Mouse (Mus musculus) brain, adult 2 months (tissue): ENCODE measurements at regions not wholly inside any gene's neighbourhood (a gene's known extent, or its start where the extent isn't known, plus 50 kb on each side); places are given as distances from the start of the nearest gene placed in this dataset.

Source experiments
- DNase-seq: peaks from one replicate; pipeline ENCODE4 v3.0.0; 2011; ENCODE audit warnings: low read depth, low spot score

- no peak for DNase-seq
These were observed 191.4 kb upstream of the Gm9747 start for GRCm38 (mm10) chr1:82041286-82042050.

DNA sequence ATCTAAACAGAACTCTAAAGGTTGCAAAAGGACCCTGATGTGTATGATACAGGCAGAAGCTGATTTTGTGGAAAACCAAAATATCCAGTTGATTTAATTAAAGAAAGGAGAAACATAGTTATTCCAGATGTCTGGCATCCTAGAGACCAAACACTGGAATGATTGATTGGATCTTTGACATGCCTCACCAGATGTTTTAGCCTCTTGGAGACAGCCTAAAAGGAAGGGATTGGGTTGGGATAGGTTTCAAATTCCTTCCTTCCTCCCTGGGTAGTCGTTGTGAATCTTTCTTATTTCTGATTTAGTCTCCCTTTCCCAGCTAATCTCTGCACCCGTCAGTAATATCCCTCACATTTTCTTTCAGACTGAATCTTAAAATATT is 190.9 kb upstream of the Gm9747 start:
- DNase-seq: no peak

GRCm38 (mm10) chr1:82042527-82042926 is 190.4 kb upstream of the Gm9747 start:
- DNase-seq: no peak

- no peak for DNase-seq
These were observed 166.6 kb upstream of the Gm9747 start for GRCm38 (mm10) chr1:82066291-82066690.

GRCm38 (mm10) chr1:82068571-82068970 is 164.3 kb upstream of the Gm9747 start:
- no peak for DNase-seq

DNA sequence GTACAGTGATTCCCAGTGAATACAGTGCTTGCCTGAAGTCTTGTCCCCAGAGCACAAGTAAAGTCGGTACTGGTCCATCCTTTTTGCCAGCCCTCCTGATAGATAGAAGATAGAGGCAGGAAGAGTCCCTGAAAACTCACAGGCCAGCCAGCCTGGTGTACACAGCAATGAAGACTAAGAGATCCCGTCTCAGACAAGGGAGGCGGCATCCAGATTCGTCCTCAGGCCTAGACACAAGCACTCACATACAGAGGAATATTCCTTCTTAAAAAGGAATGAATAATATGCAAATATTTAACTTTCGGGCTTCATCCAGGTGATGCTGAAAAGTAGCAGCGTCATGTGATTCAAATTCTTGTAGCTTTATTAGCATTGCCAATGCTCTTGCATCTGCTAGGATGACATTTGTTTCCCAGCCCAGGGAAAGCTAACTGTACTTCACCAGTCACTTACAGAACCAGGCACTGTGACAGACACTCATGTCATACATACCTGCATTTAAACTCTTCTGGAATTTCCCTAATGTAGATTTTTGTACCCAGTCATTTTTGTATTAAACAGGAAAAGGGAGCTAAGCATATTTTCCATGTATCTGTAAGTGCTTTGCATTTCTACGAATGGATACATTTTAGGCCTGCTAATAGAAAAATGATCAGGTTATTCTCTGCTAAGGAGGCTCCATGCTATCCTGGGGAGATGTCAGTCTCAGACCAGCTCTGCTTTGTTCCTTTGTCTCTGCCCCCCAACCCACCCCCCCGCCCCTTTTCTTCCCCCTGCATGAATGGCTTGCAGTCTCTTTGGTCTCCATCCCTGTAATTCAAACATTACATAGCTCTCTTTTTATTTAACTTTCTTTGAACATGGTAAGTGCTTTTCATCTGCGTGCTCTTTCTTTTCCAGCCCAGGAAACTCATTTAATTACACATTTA is 162.5 kb upstream of the Gm9747 start:
- no peak for DNase-seq

DNA sequence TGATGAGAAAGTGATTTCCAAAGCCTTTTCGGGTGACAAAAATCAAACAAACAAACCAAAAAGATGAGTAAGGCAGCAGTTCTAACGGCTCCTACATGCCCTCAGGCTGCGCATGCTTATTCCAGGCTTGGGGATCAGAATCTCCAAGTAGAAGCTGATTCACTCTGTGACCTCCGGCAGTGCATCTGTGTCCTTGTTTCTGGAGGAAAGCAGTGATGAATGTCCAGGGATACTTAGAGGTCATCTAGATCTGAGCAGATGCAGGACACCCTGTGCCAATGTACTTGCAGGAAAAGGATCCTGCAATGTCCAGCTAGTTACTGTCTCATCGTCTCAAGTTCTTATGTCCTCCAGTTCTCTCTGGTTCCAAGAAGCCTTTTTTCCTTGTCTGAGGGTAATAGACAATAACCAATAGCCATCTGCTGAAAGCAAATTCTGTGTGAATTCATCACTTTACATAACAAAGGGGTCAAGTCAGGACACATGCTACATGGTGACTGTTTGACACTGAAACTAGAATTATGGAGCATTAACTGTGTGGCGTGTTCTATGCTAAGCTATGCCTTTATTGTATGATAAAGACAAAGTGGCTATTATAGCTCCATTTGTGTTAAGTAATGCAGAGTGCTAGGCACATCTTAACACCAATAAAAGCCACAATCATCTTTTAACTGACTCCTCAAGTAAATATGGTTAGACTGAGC is 143.6 kb upstream of the Gm9747 start:
- peak; percentile 35 for DNase-seq

GRCm38 (mm10) chr1:82095101-82095500 is 137.8 kb upstream of the Gm9747 start:
- no peak for DNase-seq

DNA sequence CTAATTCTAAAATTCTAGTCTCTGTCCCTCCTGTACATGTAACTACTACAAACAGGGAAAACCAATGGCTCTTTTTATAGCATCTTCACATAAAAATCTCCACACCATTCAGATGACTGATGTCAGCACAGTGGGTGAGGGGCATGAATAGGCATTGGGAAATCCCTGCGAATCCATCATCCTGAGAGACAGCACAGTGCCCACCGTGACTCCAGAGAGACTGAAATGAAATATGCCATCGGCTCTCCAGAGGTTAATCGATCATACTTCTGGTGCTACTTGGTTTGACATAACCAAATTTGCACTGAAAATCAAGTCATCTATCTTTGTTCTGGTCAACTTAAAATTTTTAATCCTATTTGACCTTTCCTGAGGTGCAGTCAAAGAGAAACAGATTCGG is 126.2 kb upstream of the Gm9747 start:
- DNase-seq: no peak

- DNase-seq: no peak
These were observed 122.8 kb upstream of the Gm9747 start for GRCm38 (mm10) chr1:82110071-82110635.

DNA sequence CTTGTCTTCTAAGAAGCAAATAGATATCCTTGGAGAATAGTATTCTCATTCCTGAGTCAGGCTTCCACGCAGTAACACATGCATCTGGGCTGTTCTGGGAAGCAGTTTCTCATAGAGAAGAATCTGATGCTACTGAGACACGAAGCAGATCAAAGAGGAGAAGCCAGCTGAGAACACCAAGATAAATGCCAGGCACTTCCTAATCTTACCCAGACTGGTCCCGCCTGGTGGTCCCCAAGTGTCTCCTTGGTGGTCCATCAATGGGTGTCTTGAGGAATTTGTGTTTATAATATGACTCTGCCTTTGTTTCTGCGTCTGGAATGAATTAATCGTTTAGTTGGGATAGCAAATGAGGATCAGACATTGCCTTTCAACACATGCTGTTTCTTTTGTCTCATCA is 120.5 kb upstream of the Gm9747 start:
- peak; percentile 36 for DNase-seq

DNA sequence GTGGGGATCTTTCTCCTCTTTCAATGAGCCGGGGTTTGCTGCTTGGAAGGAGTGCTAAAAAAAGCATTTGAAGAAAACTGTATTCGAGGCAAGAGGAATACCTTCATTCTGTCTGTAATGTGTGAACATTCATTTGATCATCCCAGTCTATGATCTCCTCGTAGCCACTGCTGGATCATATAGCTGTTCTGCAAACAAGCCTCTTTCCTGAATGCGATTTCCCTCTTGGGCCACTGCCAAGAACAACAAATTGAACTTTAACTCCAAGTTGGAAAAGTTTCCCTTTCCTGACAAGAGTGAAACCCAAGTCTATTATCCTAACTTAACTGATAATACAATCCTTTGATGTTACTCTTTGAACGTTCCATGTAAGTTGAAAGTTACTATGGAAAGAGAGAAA is 108.4 kb upstream of the Gm9747 start:
- DNase-seq: no peak

DNA sequence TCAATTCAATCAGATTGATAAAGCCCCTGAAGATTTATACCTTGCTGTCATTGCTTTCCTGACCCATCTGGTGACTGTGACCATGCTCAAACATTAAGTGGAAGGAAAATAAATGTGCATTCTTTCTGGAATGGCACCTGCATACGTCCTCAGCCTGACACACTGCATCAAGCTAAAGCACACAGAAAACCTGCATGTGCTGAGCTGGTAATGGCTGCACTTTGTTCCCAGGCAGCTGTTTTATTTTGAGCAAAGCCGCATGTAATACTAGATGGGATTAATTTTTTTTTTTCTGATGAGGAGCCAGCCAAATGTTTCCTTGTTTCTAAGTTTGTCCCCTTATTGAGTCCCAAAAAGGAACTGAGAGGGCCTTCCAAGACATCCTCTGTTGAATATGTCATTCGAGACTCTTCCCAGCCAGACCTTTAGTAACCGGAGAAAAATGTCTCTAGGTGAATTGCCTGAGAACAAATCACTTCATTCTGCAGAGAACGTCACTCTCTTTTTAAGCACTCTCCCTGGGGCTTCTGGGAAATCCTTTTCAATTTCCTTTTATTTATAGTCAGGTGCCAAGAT is 103.1 kb upstream of the Gm9747 start:
- no peak for DNase-seq

DNA sequence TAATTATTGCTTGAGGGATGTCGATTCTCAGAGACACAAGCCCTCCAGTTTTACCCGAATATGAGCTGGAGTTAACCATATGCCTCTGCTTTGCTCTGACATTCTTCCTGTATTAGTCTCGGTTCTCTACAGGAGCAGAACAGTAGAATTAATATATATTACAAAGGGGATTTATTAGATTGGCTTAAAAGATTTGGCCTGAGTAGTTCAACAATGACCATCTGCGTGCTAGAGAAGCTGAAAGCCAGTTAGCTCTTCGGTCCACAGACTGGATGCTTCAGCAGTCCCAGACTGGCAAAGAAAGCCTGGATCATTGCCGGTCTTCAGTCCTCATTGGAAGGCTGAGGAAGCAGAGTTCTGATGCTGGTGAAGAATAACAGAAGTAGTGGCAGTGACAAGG is 100.4 kb upstream of the Gm9747 start:
- DNase-seq: no peak

DNA sequence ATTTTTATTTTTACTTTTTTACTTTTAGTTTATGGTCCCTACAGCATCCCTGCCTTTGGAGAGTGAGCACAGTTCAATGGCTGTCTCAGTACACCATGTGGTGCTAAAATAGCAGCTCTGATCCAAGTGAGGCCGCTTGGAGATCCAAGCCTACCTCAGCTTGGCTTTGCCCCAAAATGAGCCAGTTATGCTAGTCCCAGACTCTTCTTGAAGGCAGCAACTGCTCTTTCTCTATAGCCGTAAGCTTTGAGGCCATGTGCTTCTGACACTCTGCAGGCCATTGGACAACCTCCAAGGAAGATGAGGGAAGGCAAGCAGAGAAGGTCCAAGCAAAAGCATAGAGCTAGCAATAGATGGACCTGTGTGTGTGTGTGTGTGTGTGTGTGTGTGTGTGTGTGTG is 98.0 kb upstream of the Gm9747 start:
- no peak for DNase-seq

DNA sequence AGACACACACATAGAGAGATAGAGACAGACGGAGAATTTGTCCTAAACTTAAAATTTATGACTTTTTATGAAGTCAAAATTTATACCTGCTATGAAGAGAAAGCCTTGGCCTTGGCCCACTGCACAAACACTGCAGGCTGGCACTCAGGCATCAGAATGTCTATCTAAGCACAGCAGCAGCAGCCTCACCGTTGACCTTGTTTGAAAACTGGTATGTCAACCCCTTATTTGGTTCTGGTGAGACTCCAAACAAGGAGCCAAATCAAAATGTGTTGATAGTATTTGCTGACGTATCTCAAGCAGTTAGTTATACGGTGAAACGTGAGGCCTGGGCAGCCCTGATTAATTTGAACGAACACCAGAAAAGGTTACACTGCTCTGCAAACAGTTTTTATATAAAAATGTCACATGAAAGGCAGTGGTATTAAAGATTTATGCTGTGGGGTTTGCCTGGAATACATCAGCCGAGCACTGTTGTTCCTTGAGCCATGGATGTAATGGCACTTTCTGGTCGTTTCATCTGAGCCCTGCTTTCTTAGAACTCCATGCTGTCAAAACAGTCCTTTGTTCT is 97.1 kb upstream of the Gm9747 start:
- DNase-seq: no peak

DNA sequence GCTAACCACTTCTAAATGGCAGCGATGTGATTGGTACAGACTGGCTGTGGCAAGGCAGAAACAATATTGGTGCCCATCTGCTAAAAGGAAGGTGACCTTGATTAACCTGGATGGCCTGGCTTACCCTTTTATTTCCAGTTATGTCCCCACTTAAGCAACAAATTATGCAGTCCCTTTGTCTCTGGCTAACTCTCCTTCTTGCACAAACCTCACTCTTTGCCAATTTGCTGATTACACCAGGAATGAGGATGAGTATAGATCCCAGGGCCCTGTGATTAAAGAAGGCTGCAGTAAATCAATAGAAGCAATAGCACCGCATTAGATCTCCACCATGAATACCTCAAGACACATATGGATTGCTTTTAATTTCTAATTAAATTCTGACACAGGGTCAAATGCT is 87.7 kb upstream of the Gm9747 start:
- DNase-seq: no peak

DNA sequence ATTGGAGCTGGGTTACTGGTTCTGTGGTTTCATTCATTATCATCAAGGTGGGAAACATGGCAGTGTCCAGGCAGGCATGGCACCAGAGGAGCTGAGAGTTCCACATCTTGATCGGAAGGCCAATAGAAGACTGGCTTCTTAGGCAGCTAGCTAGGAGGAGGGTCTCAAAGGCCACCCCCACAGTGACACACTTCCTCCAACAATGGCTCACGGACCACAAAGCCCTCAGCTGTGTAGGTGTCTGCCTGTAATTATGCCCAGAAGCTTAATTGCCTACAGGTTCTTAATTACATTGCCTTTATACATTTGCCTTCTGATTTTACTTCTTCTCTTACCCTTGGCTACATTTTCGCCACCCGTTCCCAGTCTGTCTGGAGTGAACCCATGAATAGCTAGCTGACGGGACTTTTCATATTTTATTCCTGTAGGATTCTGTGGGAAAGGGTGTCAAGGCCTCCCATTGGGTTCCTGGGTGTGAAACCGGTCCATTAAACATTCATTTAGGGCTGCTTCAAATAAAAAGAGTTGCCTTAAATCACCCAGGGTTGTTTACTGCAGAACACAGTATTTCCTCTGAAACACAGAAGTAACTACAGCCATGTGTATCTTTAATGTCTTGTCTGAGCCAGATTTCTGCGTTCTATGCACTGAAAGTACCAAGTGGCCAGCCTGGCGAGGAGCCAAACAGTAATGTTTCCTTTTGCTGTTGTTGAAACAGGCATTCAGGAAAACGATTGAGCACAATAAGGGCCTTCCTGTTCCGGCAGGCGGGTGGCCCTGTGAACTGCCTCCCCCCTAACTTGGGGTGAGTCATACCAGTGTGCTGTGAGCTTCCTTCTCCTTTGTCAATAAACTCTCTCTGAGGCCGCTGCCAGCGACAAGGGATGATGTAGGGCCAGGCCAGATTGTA is 82.4 kb upstream of the Gm9747 start:
- peak; percentile 77 for DNase-seq

- no peak for DNase-seq
These were observed 77.0 kb upstream of the Gm9747 start for GRCm38 (mm10) chr1:82155961-82156360.

GRCm38 (mm10) chr1:82157013-82157412 is 75.9 kb upstream of the Gm9747 start:
- DNase-seq: peak; percentile 77
